Mouse (Mus musculus) midbrain, embryonic 14.5 days (tissue): ENCODE measurements around the gene Prrg3. TPM values are rescaled to one million over a fixed set of nuclear protein-coding genes. Genes with fewer than 3 reads are reported as not detected.

Source experiments
- ATAC-seq: fragments of 200-750 bp; cut with Nextera tagmentation; 2 replicates; pipeline ENCODE4 v1.8.0; 2017; ENCODE audit warnings: moderate number of reproducible peaks, moderate library complexity; ENCODE audit not compliant: low FRiP score, low TSS enrichment
- DNase-seq: peaks from one replicate; pipeline ENCODE4 v3.0.0-alpha.2; 2015
- H3K27ac ChIP-seq: fragments of 300-500 bp; sonication (generic); replicated peaks from 2 replicates; pipeline ENCODE4 v1.5.1; 2014; ENCODE audit warnings: mild to moderate bottlenecking, low read depth, low read length, moderate library complexity
- H3K27me3 ChIP-seq: fragments of 300-500 bp; sonication (generic); 2 replicates; pipeline ENCODE4 v1.6.1; 2014; ENCODE audit warnings: low read length, control low read depth, mixed read lengths; ENCODE audit not compliant: control insufficient read depth, insufficient read depth
- H3K36me3 ChIP-seq: fragments of 300-500 bp; sonication (generic); 2 replicates; pipeline ENCODE4 v1.6.1; 2014; ENCODE audit warnings: low read length, control low read depth; ENCODE audit not compliant: control insufficient read depth, insufficient read depth
- H3K4me1 ChIP-seq: fragments of 300-500 bp; sonication (generic); 2 replicates; pipeline ENCODE4 v1.6.1; 2014; ENCODE audit warnings: mild to moderate bottlenecking, antibody characterized with exemption, low read length, control low read depth; ENCODE audit not compliant: control insufficient read depth, insufficient read depth
- H3K4me2 ChIP-seq: fragments of 300-500 bp; sonication (generic); 2 replicates; pipeline ENCODE4 v1.6.1; 2014; ENCODE audit warnings: mild to moderate bottlenecking, low read length, moderate library complexity
- H3K4me3 ChIP-seq: fragments of 300-500 bp; sonication (generic); replicated peaks from 2 replicates; pipeline ENCODE4 v1.5.1; 2014; ENCODE audit warnings: low read depth, low read length
- H3K9ac ChIP-seq: fragments of 300-500 bp; sonication (generic); replicated peaks from 2 replicates; pipeline ENCODE4 v1.6.1; 2014; ENCODE audit warnings: mild to moderate bottlenecking, low read length, moderate library complexity
- H3K9me3 ChIP-seq: fragments of 300-500 bp; sonication (generic); 2 replicates; pipeline ENCODE4 v1.6.1; 2016; ENCODE audit warnings: low read length, control low read depth, mixed read lengths; ENCODE audit not compliant: control insufficient read depth
- WGBS: fragments of 180-500 bp; shearing (Covaris S2); extraction: QIAGEN DNeasy Blood & Tissue Kit; methylation state at CpG from one replicate; pipeline ENCODE4 v1.1.7; 2014; 5-methylcytosine and 5-hydroxymethylcytosine counted together
- polyA plus RNA-seq: library from polyadenylated mRNA; unstranded; fragments of >200 nt; fragmentation: Nextera tagmentation; extraction: Ambion mirVana; gene quantifications from 2 replicates; pipeline ENCODE4 v1.2.1, GENCODE M21; 2014

Prrg3 gene
- polyA plus RNA-seq = 9.5 and 13.1 TPM in 2 replicates

DNA sequence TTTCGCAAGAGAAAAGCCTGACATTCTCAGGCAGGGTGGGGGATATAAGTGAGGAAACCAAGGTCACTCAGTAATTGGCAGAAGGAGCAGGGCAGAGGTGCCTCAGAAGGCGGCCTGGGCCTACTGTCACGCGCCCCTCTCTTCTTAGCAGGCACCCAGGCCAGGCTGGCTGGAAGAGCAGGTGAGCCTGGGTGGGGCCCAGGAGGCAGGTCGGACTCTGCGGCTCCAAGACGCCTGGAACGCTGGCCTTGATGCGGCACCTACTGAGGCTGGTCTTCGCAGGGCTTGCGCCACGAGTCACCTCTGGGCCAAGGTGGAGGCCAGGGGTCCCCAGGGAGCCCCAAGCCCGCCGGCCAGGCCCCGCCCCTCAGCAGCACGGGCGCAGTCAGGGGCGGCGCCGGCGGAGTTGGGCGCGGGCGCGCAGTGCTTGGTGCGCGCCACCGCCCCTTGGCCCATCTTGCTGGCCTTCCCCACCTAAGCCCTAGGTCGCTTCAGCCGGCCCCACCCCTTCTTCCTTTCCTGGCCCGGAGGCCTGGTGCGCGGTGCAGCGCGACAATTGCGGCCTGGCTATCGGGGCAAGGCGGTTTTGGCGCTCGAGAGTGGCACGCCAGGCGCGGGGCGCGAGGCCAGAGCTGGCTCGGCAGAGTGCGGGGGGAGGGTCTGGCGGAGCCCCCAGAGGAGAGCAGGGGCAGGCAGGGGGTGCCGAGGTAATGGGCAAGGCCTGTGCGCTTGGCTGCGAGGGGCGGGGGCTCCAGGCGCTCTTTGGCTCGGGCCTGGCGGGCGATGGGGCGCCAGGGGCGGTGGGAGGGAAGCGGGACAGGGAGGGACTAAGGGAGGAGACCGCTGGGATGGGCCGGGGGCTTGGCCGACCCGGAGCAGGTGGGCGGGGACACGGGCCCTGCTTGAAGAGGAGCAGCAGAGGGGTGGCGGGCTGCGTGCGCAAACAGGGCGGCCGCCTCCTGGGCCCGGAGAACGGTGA, at the start of gene Prrg3:
Gene Prrg3, plus strand, starts transcription at position 552 of the 979 bp plus-strand sequence.
- Histone ChIP-seq H3K27me3 (no peaks in the 10 kb centered on the region), H3K4me3 (peak within 1 kb of the TSS; percentile 44), H3K9me3 (no peaks in the 10 kb centered on the region), H3K4me2 (peak within 1 kb of the TSS; percentile 69), H3K9ac (peak within 1 kb of the TSS; percentile 66), H3K27ac (peak within 1 kb of the TSS; percentile 67), H3K4me1 (peaks cover 6% of the 10 kb centered on the region; the same call in 1 of the 2 replicates), H3K36me3 (no peaks in the 10 kb centered on the region)
- ATAC-seq (peak; percentile 84), DNase-seq (peak; percentile 67)
- 26% methylated on average over 50 of the region's 72 CpGs for WGBS

GRCm38 (mm10) chrX:71946631-71947030, 15.8 kb upstream of the Prrg3 start:
- H3K9me3 ChIP-seq = no peaks in the 10 kb centered on the region
- no peaks in the 10 kb centered on the region for H3K36me3 ChIP-seq
- no peak overlapping the region for H3K4me2 ChIP-seq
- no peak overlapping the region for H3K27ac ChIP-seq
- H3K4me3 ChIP-seq = no peak overlapping the region
- no peak for ATAC-seq
- 18% methylated on average over 3 of the region's 3 CpGs for WGBS
- peak; percentile 59 for DNase-seq
- H3K4me1 ChIP-seq = no peaks in the 10 kb centered on the region
- no peak overlapping the region for H3K9ac ChIP-seq
- H3K27me3 ChIP-seq = no peaks in the 10 kb centered on the region

DNA sequence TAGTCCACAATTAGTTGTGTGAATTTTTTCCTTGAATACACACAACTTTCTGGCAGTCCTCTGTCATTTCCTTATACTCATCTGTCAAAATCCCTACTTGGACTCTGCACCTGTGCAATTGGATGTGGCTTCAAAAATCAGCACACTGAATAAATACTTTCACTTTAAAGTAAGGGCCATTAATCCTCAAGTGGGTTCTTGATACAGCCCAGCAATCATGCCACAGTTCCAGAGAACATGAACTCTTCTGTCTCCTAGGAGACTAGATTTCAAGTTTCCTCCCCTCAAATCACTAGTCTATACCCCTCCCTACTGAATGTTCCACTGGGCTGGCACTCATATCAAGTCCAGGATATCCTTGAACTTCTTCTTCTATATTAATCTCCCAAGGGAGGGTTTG, 4.1 kb upstream of the Prrg3 start:
- DNase-seq (no peak), ATAC-seq (no peak)
- Histone ChIP-seq H3K36me3 (no peaks in the 10 kb centered on the region), H3K27me3 (no peaks in the 10 kb centered on the region), H3K4me2 (no peak overlapping the region), H3K9ac (no peak overlapping the region), H3K4me3 (no peak overlapping the region), H3K9me3 (no peaks in the 10 kb centered on the region), H3K27ac (no peak overlapping the region), H3K4me1 (peaks cover 2% of the 10 kb centered on the region; the same call in 1 of the 2 replicates)

DNA sequence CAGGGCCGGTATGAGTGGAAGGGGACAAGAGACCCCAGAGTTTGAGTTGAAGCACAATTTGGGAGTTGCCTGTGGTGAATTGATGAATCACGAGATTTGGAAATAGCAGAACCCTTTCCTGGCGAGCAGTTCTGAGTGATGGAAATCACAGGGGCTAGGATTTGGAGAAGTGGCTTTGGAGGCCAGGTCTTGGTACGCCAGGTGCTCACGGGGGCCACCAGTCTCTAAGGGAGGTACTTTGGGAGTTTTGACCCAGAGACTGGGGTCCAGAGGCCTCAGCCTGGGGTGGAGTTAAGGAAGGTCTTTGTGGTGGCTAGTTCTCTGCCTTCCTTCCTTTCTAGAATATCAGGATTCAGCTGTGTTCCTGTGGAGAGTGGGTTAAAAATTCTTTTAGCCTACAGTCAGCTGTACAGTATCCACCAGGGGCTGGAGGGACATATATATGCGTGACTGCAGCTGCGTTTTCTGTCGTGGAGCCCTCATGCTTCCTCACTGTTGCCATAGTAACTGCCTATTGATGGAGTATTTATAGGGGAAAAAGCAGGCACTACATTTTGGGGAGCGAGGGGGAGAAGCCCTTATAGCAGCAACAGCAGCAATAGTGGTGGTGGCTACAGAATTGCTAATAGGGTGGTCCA, 970 bp downstream of the Prrg3 start:
- ATAC-seq (0 out of 2 replicates have a peak, but pooled peaks have one; percentile 26), DNase-seq (peak; percentile 60)
- Histone ChIP-seq H3K27me3 (no peaks in the 10 kb centered on the region), H3K36me3 (no peaks in the 10 kb centered on the region), H3K9me3 (no peaks in the 10 kb centered on the region), H3K4me1 (peaks cover 6% of the 10 kb centered on the region; the same call in 1 of the 2 replicates), H3K4me3 (peak overlapping the region; percentile 44), H3K27ac (peak overlapping the region; percentile 67; the same call in 1 of the 2 replicates), H3K4me2 (peak overlapping the region; percentile 69), H3K9ac (peak overlapping the region; percentile 66)
- 25% methylated on average over 9 of the region's 9 CpGs for WGBS

DNA sequence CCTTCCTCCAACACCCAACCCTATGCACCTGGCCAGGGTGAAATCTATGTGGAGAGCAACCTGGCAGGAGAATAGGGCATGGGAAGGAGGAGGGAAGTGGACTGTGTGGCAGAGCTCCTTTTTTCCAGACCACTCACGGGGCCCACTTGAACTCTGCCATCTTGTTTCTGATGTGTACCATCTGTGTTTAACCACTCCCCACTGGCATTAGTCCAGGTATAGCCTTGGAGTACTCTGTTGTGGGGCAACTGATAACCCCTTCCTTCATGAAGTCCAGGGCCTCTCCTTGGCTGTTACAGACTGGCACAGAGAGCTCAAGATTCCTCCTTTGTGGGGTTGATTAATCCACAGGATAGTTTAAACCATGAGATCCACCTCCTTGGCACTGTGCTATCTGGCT, 5.8 kb downstream of the Prrg3 start:
- H3K9me3 ChIP-seq = no peaks in the 10 kb centered on the region
- no peak overlapping the region for H3K4me2 ChIP-seq
- DNase-seq (no peak), ATAC-seq (no peak)
- no peak overlapping the region for H3K27ac ChIP-seq
- H3K4me3 ChIP-seq = no peak overlapping the region
- no peak overlapping the region for H3K9ac ChIP-seq
- H3K36me3 ChIP-seq = no peaks in the 10 kb centered on the region
- WGBS = 80% methylated on average over 1 of the region's 1 CpGs
- no peaks in the 10 kb centered on the region for H3K27me3 ChIP-seq
- H3K4me1 ChIP-seq = peaks cover 5% of the 10 kb centered on the region; the same call in 1 of the 2 replicates

GRCm38 (mm10) chrX:71968816-71969215, 6.4 kb downstream of the Prrg3 start:
- Histone ChIP-seq H3K4me3 (no peak overlapping the region), H3K27me3 (no peaks in the 10 kb centered on the region), H3K9ac (no peak overlapping the region), H3K4me2 (no peak overlapping the region), H3K9me3 (no peaks in the 10 kb centered on the region), H3K27ac (no peak overlapping the region), H3K36me3 (no peaks in the 10 kb centered on the region), H3K4me1 (no peaks in the 10 kb centered on the region)
- DNase-seq (no peak), ATAC-seq (no peak)
- WGBS = 87% methylated on average over 6 of the region's 6 CpGs

GRCm38 (mm10) chrX:71971325-71971724, 8.9 kb downstream of the Prrg3 start:
- Histone ChIP-seq H3K27me3 (no peaks in the 10 kb centered on the region), H3K36me3 (no peaks in the 10 kb centered on the region), H3K27ac (no peak overlapping the region), H3K4me1 (no peaks in the 10 kb centered on the region), H3K4me3 (no peak overlapping the region), H3K9ac (no peak overlapping the region), H3K9me3 (no peaks in the 10 kb centered on the region), H3K4me2 (no peak overlapping the region)
- no peak for DNase-seq
- WGBS = 61% methylated on average over 5 of the region's 5 CpGs
- no peak for ATAC-seq

GRCm38 (mm10) chrX:71972686-71973085, 10.3 kb downstream of the Prrg3 start, which contains the start of gene Fate1:
TSS of gene Fate1 (plus strand) at chrX:71972986.
- no peak for DNase-seq
- Histone ChIP-seq H3K4me1 (no peaks in the 10 kb centered on the region), H3K9ac (no peak within 1 kb of the TSS), H3K9me3 (no peaks in the 10 kb centered on the region), H3K36me3 (no peaks in the 10 kb centered on the region), H3K4me2 (no peak within 1 kb of the TSS), H3K4me3 (no peak within 1 kb of the TSS), H3K27ac (no peak within 1 kb of the TSS), H3K27me3 (no peaks in the 10 kb centered on the region)
- ATAC-seq = no peak
- 77% methylated on average over 2 of the region's 2 CpGs for WGBS
